Mouse (Mus musculus) intestine, postnatal 0 days (tissue): ENCODE data around the gene Dkkl1. TPM values are rescaled to one million over a fixed set of nuclear protein-coding genes. Genes with fewer than 3 reads are reported as not detected.
"Not testable (repeated sequence)": the region's sequence is repeated elsewhere in the genome, so short reads cannot be mapped to it uniquely, and the experiment has no call there.

ENCODE experiments used
- ATAC-seq: fragments of 200-750 bp; cut with Nextera tagmentation; 2 replicates; pipeline ENCODE4 v1.8.0; 2017; ENCODE audit warnings: mild to moderate bottlenecking, moderate TSS enrichment, moderate library complexity
- H3K27ac ChIP-seq: fragments of 300-500 bp; sonication (generic); 2 replicates; pipeline ENCODE4 v1.5.1; 2014; ENCODE audit warnings: mild to moderate bottlenecking, low read depth, low read length, moderate library complexity
- H3K27me3 ChIP-seq: fragments of 300-500 bp; sonication (generic); replicated peaks from 2 replicates; pipeline ENCODE4 v1.6.1; 2014; ENCODE audit warnings: low read length, mixed read lengths; ENCODE audit not compliant: control insufficient read depth, insufficient read depth
- H3K36me3 ChIP-seq: fragments of 300-500 bp; sonication (generic); 2 replicates; pipeline ENCODE4 v1.6.1; 2014; ENCODE audit warnings: mild to moderate bottlenecking, moderate library complexity; ENCODE audit not compliant: control insufficient read depth, insufficient read depth
- H3K4me1 ChIP-seq: fragments of 300-500 bp; sonication (generic); replicated peaks from 2 replicates; pipeline ENCODE4 v1.6.1; 2014; ENCODE audit warnings: antibody characterized with exemption, low read length, mixed read lengths; ENCODE audit not compliant: control insufficient read depth, insufficient read depth
- H3K4me2 ChIP-seq: fragments of 300-500 bp; sonication (generic); replicated peaks from 2 replicates; pipeline ENCODE4 v1.6.1; 2014; ENCODE audit warnings: low read depth, mild to moderate bottlenecking, moderate library complexity
- H3K4me3 ChIP-seq: fragments of 300-500 bp; sonication (generic); 2 replicates; pipeline ENCODE4 v1.5.1; 2014; ENCODE audit warnings: low read depth, low read length
- H3K9ac ChIP-seq: fragments of 300-500 bp; sonication (generic); 2 replicates; pipeline ENCODE4 v1.6.1; 2014; ENCODE audit warnings: mild to moderate bottlenecking, low read depth, low read length
- H3K9me3 ChIP-seq: fragments of 300-500 bp; sonication (generic); 2 replicates; pipeline ENCODE4 v1.6.1; 2016; ENCODE audit warnings: mixed run types; ENCODE audit not compliant: control insufficient read depth
- CTCF ChIP-seq: sonication (generic); IDR thresholded peaks from 2 replicates; pipeline ENCODE4 v1.5.1; 2016; ENCODE audit warnings: low read depth, mild to moderate bottlenecking, control low read depth, antibody characterized with exemption, moderate library complexity
- WGBS: fragments of 180-500 bp; shearing (Covaris S2); extraction: QIAGEN DNeasy Blood & Tissue Kit; methylation state at CpG from one replicate; pipeline ENCODE4 v1.1.7; 2014; 5-methylcytosine and 5-hydroxymethylcytosine counted together
- polyA plus RNA-seq: library from polyadenylated mRNA; unstranded; fragments of >200 nt; fragmentation: Nextera tagmentation; extraction: Ambion mirVana; gene quantifications from 2 replicates; pipeline ENCODE4 v1.2.1, GENCODE M21; 2015

Gene Dkkl1
- polyA plus RNA-seq, 1 experiment from 2014 or later: 0.47 TPM

GRCm38 (mm10) chr7:45178550-45178949 is 33.4 kb downstream of the Dkkl1 start:
- H3K27ac ChIP-seq: no peak overlapping the region
- 22% methylated on average over 7 of the region's 7 CpGs for WGBS
- 0 out of 2 replicates have a peak, but pooled peaks cover 3% of the 10 kb centered on the region for H3K4me1 ChIP-seq
- no peak for ATAC-seq
- no peaks in the 10 kb centered on the region for H3K36me3 ChIP-seq
- H3K9ac ChIP-seq: no peak overlapping the region
- no peak overlapping the region for H3K4me3 ChIP-seq
- no peaks in the 10 kb centered on the region for H3K9me3 ChIP-seq
- no peak for TF ChIP-seq CTCF
- H3K27me3 ChIP-seq: peaks cover 91% of the 10 kb centered on the region
- H3K4me2 ChIP-seq: no peak overlapping the region

GRCm38 (mm10) chr7:45176356-45176755 is 35.6 kb downstream of the Dkkl1 start:
- Histone ChIP-seq H3K27ac (no peak overlapping the region), H3K4me1 (no peaks in the 10 kb centered on the region), H3K9ac (no peak overlapping the region), H3K36me3 (no peaks in the 10 kb centered on the region), H3K9me3 (no peaks in the 10 kb centered on the region), H3K4me3 (no peak overlapping the region), H3K27me3 (peaks cover 83% of the 10 kb centered on the region), H3K4me2 (no peak overlapping the region)
- ATAC-seq: no peak
- no peak for TF ChIP-seq CTCF
- 4% methylated on average over 31 of the region's 31 CpGs for WGBS

DNA sequence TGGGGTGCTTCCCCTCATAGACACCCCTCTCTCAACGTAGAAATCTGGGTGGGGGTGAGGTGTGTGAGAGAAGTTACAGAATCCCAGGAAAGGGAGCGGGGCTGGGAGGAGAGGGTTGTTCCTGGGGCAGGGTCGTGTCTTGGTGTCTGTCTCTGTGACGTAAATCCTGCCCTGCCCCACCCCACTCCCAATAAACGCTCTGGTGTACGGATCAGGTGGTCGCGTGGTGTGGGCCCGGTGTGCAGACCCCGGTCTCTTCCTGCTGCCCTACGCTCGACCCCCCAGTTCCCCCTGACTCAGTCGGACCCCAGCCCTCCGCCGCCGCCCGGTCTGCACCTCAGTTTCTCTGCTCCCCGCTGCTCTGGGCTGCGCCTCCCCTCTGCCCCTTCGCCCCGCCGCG is 36.0 kb downstream of the Dkkl1 start:
- Histone ChIP-seq H3K4me2 (no peak overlapping the region), H3K9ac (no peak overlapping the region)

GRCm38 (mm10) chr7:45175398-45175797 is 36.5 kb downstream of the Dkkl1 start:
- H3K9me3 ChIP-seq: no peaks in the 10 kb centered on the region
- no peak overlapping the region for H3K9ac ChIP-seq
- H3K4me3 ChIP-seq: no peak overlapping the region
- WGBS: 5% methylated on average over 13 of the region's 13 CpGs
- no peak overlapping the region for H3K27ac ChIP-seq
- H3K27me3 ChIP-seq: peaks cover 74% of the 10 kb centered on the region
- H3K4me2 ChIP-seq: no peak overlapping the region
- no peak for TF ChIP-seq CTCF
- no peaks in the 10 kb centered on the region for H3K4me1 ChIP-seq
- H3K36me3 ChIP-seq: no peaks in the 10 kb centered on the region
- no peak for ATAC-seq

More for the DNA sequence above, 36.0 kb downstream of the Dkkl1 start:
- H3K9me3 ChIP-seq: no peaks in the 10 kb centered on the region
- 2% methylated on average over 23 of the region's 23 CpGs for WGBS
- TF ChIP-seq CTCF: no peak
- H3K27me3 ChIP-seq: peaks cover 79% of the 10 kb centered on the region
- H3K36me3 ChIP-seq: no peaks in the 10 kb centered on the region
- no peak overlapping the region for H3K4me3 ChIP-seq
- no peak overlapping the region for H3K27ac ChIP-seq
- no peak for ATAC-seq
- H3K4me1 ChIP-seq: no peaks in the 10 kb centered on the region

- Histone ChIP-seq H3K9ac (no peak overlapping the region), H3K9me3 (peaks cover 6% of the 10 kb centered on the region), H3K4me3 (no peak overlapping the region), H3K36me3 (no peaks in the 10 kb centered on the region), H3K4me1 (no peaks in the 10 kb centered on the region), H3K27me3 (peaks cover 70% of the 10 kb centered on the region), H3K27ac (no peak overlapping the region), H3K4me2 (no peak overlapping the region)
- ATAC-seq: no peak
- WGBS: 8% methylated on average over 29 of the region's 29 CpGs
- TF ChIP-seq CTCF: no peak
These were observed 37.2 kb downstream of the Dkkl1 start for GRCm38 (mm10) chr7:45174567-45175280.

DNA sequence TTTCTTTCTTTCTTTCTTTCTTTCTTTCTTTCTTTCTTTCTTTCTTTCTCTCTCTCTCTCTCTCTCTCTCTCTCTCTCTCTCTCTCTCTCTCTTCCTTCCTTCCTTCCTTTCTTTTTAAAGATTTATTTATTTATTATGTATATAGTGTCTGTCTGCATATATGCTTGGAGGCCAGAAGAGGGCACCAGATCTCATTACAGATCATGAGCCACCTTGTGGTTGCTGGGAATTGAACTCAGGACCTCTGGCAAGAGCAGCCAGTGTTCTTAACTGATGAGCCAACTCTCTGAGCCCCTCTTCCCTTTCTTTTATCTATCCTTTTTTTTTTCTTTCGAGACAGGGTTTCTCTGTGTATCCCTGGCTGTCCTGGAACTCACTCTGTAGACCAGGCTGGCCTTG is 38.2 kb downstream of the Dkkl1 start:
- H3K9ac ChIP-seq, H3K36me3 ChIP-seq, H3K4me1 ChIP-seq, ATAC-seq, H3K9me3 ChIP-seq, H3K4me2 ChIP-seq, H3K27ac ChIP-seq, H3K4me3 ChIP-seq: not testable (repeated sequence)
- peaks cover 69% of the 10 kb centered on the region for H3K27me3 ChIP-seq
- TF ChIP-seq CTCF: peak; percentile 60
- WGBS: 41% methylated on average over 1 of the region's 1 CpGs
